Mouse (Mus musculus) pancreas, adult 10 weeks (tissue): ENCODE data around the gene Apol10a. TPM values are rescaled to one million over a fixed set of nuclear protein-coding genes. Genes with fewer than 3 reads are reported as not detected.

Source experiments
- polyA plus RNA-seq: library from polyadenylated mRNA; stranded (reverse); fragments of 350-450 nt; fragmentation: Illumina TruSeq; extraction: RNeasy Lipid Tissue Mini Kit (QIAGEN cat#74804); gene quantifications from one replicate; pipeline ENCODE4 v1.2.3, GENCODE M21; 2015; ENCODE audit warnings: low read depth, low replicate concordance; ENCODE audit not compliant: insufficient read depth

The Apol10a gene
- polyA plus RNA-seq, result not detected

GRCm38 (mm10) chr15:77476693-77477092 lies at the start of gene Apol10a:
TSS of gene Apol10a (plus strand) at chr15:77477047.

DNA sequence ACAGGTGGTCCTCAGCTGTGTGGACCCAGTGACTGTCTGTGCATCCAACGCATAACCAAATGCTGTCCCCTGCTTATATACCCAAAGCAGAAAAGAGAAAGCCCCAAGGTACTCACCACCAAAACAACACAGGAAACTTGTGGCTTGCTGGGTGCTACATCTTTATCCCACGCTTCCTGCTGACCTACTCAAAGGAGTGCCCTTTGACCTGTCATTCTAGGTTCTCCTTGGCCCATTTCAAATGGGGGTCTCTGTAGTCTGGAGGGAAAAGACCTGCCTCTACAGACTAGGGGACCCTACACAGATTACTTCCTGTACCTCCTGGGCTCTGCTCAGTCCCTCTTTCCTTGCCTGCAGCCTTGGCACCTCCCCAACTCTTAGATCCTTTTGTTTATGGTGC lies 29.5 kb upstream of the Apol10a start, which contains the start of gene Apol7b:
Gene Apol7b, minus strand, starts transcription at position 101 of the 400 bp plus-strand sequence.

GRCm38 (mm10) chr15:77507966-77508365 lies 31.1 kb downstream of the Apol10a start, which contains the start of gene Apol11a:
TSS of gene Apol11a (plus strand) at chr15:77508271.

GRCm38 (mm10) chr15:77533216-77533615 lies 56.4 kb downstream of the Apol10a start, which contains the start of gene Apol7c:
TSS of gene Apol7c (minus strand) at chr15:77533316.

Other genes starting within 250 kb of the Apol10a start
- 5.7 TPM for gene Rbfox2, start 170.0 kb upstream of the Apol10a start, polyA plus RNA-seq
- gene Apol7a, start 77.9 kb upstream of the Apol10a start, polyA plus RNA-seq, result 15.8 TPM
- gene Apol9a, start 65.9 kb upstream of the Apol10a start, polyA plus RNA-seq, result 4.4 TPM
- not detected for gene Apol7b, start 29.6 kb upstream of the Apol10a start, polyA plus RNA-seq
- gene Apol11a, start 31.2 kb downstream of the Apol10a start, polyA plus RNA-seq, result not detected
- not detected for gene Apol7c, start 56.3 kb downstream of the Apol10a start, polyA plus RNA-seq
- not detected for gene 1700025B11Rik, start 84.8 kb downstream of the Apol10a start, polyA plus RNA-seq
- gene Apol10b, start 119.1 kb downstream of the Apol10a start, polyA plus RNA-seq, result 1.7 TPM
- not detected for gene Gm36245, start 122.2 kb downstream of the Apol10a start, polyA plus RNA-seq
- gene Apol11b, start 166.2 kb downstream of the Apol10a start, polyA plus RNA-seq, result not detected
- not detected for gene Apol7e, start 221.8 kb downstream of the Apol10a start, polyA plus RNA-seq